Mouse (Mus musculus): ENCODE data around the gene Dyx1c1. TPM values are rescaled to one million over a fixed set of nuclear protein-coding genes. Genes with fewer than 3 reads are reported as not detected.

The Dyx1c1 gene
- total RNA-seq, 2 experiments from 2014 or later = 2.8 to 2.9 TPM

DNA sequence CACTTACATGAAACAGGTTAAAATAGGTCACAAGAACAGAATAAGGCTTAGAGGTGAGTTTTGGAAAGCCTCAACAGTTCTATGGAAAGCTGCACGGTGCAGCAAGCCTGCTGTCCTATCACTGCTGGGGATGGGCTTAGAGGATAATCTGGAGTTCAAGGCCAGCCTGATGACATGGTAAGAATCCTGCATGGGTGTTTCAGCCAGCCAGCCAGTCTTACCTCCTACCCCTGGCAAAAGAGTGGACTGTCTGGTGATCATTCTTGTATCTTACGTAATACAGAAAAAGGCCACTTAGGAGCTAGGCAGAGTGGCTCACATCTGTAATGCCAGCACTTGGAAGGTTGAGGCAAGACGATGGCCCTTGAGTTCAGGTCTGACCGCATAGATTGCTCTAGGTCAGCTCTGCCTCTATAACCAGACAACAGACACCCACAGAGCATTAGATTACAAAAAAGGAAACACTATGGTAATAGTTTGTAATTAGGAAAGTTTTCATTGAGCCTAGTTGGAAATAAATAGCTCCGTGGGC lies 62.0 kb downstream of the Dyx1c1 start:
- DNase-seq (ENCODE audit: low spot score in 2 of 2) = no peak

Small RNAs within 50 kb of the gene (microRNA-seq; reads per million reads assigned to microRNA genes)
- gene Gm27353 = 0 reads per million in 2 experiments

Other genes with a start within 250 kb of the Dyx1c1 start
- gene Prtg, start 151.9 kb upstream of the Dyx1c1 start, total RNA-seq (2021) = 1 to 10 TPM in 1 of 2 experiments, under 1 TPM in 1; 0.90 to 1.0 TPM
- gene Pygo1, start 33.1 kb upstream of the Dyx1c1 start, total RNA-seq (2021) = 10 to 100 TPM; 26.0 to 28.6 TPM
- gene Gm44503, start 67 bp downstream of the Dyx1c1 start, total RNA-seq (2021) = not detected
- gene Ccpg1os, start 26.6 kb downstream of the Dyx1c1 start, total RNA-seq (2021) = 10 to 100 TPM; 10.1 to 11.1 TPM
- 100 to 1,000 TPM; 135 to 140 TPM for gene Ccpg1, start 26.6 kb downstream of the Dyx1c1 start, total RNA-seq (2021)
- 10 to 100 TPM; 15.3 to 16.4 TPM for gene Pigb, start 81.6 kb downstream of the Dyx1c1 start, total RNA-seq (2021)
- 1 to 10 TPM; 8.3 to 9.1 TPM for gene Rab27a, start 86.1 kb downstream of the Dyx1c1 start, total RNA-seq (2021)
- 1 to 10 TPM; 3.0 to 3.9 TPM for gene Khdc3, start 143.1 kb downstream of the Dyx1c1 start, total RNA-seq (2021)
- gene Gm20509, start 143.7 kb downstream of the Dyx1c1 start, total RNA-seq (2021) = under 1 TPM; 0.79 to 0.90 TPM
- gene Rsl24d1, start 154.6 kb downstream of the Dyx1c1 start, total RNA-seq (2021) = 10 to 100 TPM; 60.6 to 64.0 TPM

Data from layer of hippocampus, postnatal 14 days (tissue).